Mouse (Mus musculus): ENCODE measurements around the gene Ptprm.

DNA sequence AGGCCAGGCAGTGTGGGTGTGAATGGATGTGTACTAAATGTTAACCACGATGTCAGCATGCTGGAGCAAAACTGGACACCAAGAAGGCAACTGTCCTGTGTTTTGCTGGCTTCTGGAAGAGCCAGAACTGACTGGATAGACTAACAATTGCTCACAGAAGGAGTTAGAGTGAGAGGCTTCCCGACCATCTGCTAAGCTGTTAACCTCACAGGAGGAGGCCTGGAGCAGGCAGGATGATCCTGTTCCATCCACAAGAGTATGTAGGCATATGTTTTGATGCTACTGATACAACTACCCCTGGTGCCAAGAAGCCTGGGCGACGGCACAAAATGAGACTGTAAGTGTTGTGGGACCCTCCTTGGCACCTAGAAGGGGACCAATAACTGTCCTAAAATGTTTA, 444.4 kb downstream of the Ptprm start:
- no peak for TF ChIP-seq CTCF (IDR thresholded peaks at IDR 0.05; ENCODE audit: low read depth)
- TF ChIP-seq EP300 (IDR thresholded peaks at IDR 0.05; ENCODE audit: low read depth) = no peak

Data from liver, embryonic 14.5 days (tissue).